Mouse (Mus musculus) ES-Bruce4 (cell line): ENCODE data around the gene Spata16. TPM values are rescaled to one million over a fixed set of nuclear protein-coding genes. Genes with fewer than 3 reads are reported as not detected.

Source experiments
- H3K27ac ChIP-seq: 2 replicates; pipeline ENCODE4 v1.5.1; 2012; ENCODE audit warnings: low read length, inconsistent platforms; ENCODE audit not compliant: insufficient read depth
- H3K27me3 ChIP-seq: 2 replicates; pipeline ENCODE4 v1.6.1; 2012; ENCODE audit warnings: mild to moderate bottlenecking, low read length, inconsistent platforms; ENCODE audit not compliant: control insufficient read depth, poor library complexity, insufficient read depth, severe bottlenecking
- H3K36me3 ChIP-seq: 2 replicates; pipeline ENCODE4 v1.6.1; 2012; ENCODE audit warnings: inconsistent platforms, mild to moderate bottlenecking, low read length, moderate library complexity; ENCODE audit not compliant: control insufficient read depth, poor library complexity, insufficient read depth, severe bottlenecking
- H3K4me1 ChIP-seq: one replicate; pipeline ENCODE4 v1.8.1; 2011; ENCODE audit warnings: low read length; ENCODE audit not compliant: control insufficient read depth, insufficient read depth
- H3K4me3 ChIP-seq: 2 replicates; pipeline ENCODE4 v1.5.1; 2011; ENCODE audit warnings: low read depth, mild to moderate bottlenecking, low read length
- H3K9ac ChIP-seq: 2 replicates; pipeline ENCODE4 v1.6.1; 2012; ENCODE audit warnings: low read depth, mild to moderate bottlenecking, inconsistent platforms; ENCODE audit not compliant: poor library complexity, severe bottlenecking
- H3K9me3 ChIP-seq: replicated peaks from 2 replicates; pipeline ENCODE4 v1.6.1; 2012; ENCODE audit warnings: mild to moderate bottlenecking, low read length, inconsistent platforms; ENCODE audit not compliant: control insufficient read depth, poor library complexity, insufficient read depth, severe bottlenecking
- CTCF ChIP-seq: IDR thresholded peaks from one replicate; pipeline ENCODE4 v1.8.1; 2011; ENCODE audit warnings: low read depth, low read length
- EP300 ChIP-seq: IDR thresholded peaks from 2 replicates; pipeline ENCODE4 v1.6.1; 2011; ENCODE audit warnings: low read depth, low read length; ENCODE audit not compliant: insufficient read depth
- POLR2A ChIP-seq: IDR thresholded peaks from one replicate; pipeline ENCODE4 v1.8.1; 2011; ENCODE audit warnings: low read length; ENCODE audit not compliant: insufficient read depth
- polyA plus RNA-seq: library from polyadenylated mRNA; stranded (reverse); fragments of >200 nt; gene quantifications from 2 replicates; pipeline ENCODE4 v1.2.4, GENCODE M21; 2011; ENCODE audit warnings: low read depth; ENCODE audit not compliant: missing spikeins, insufficient read depth, insufficient read length

Spata16 gene
- polyA plus RNA-seq, result not detected in 2 replicates

DNA sequence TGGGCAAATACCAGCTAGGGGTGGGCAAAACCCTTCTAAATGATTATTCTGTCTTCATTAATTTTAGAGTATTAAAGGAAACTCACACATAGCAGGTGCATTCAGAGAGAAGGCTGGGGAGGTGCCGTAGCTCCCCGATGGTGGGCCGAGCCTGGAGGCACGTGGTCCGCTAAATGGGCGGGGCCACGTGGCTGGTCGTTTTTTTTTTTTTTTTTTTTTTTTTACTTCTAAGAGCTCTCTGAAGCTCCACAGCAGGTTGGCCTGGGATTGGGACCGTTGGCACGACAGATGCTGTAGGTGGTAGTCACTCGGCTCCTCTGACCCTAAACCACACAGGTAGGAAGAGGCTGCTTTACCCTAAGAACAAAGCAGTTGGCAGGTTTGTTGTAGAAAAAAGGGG lies at the start of gene Spata16:
Spata16 (plus strand) TSS at position 219 of the 400 bp plus-strand sequence.
- no peaks in the 10 kb centered on the region for H3K4me1 ChIP-seq
- H3K9me3 ChIP-seq, result no peaks in the 10 kb centered on the region
- TF ChIP-seq EP300, result no peak
- TF ChIP-seq POLR2A, result no peak
- no peak for TF ChIP-seq CTCF
- H3K36me3 ChIP-seq, result no peaks in the 10 kb centered on the region
- no peaks in the 10 kb centered on the region for H3K27me3 ChIP-seq
- no peak within 1 kb of the TSS for H3K9ac ChIP-seq
- no peak within 1 kb of the TSS for H3K4me3 ChIP-seq
- H3K27ac ChIP-seq, result no peak within 1 kb of the TSS

DNA sequence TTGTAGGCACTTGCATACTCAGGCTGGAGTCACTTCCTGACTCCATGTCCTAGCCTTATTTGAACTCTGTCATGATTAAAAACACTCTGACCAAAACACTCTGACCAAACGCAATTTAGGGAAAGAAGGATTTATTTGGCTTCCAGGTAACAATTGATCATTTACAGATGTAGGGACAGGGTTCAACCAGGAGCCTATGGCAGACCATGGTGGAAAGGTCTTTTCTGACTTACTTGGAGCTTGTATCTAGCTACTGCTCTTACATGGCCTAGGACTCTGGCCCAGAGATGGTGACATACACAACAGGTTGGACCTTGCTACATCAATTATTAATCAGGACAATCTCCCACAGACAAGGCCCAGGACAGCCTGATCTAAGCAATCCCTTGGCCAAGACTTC lies 32.6 kb upstream of the Spata16 start:
- no peaks in the 10 kb centered on the region for H3K9me3 ChIP-seq

GRCm38 (mm10) chr3:26608531-26608930 lies 28.9 kb upstream of the Spata16 start:
- Histone ChIP-seq H3K4me3 (no peak overlapping the region), H3K27ac (no peak overlapping the region), H3K36me3 (no peaks in the 10 kb centered on the region), H3K9ac (no peak overlapping the region), H3K27me3 (no peaks in the 10 kb centered on the region), H3K4me1 (no peaks in the 10 kb centered on the region), H3K9me3 (no peaks in the 10 kb centered on the region)
- no peak for TF ChIP-seq CTCF
- TF ChIP-seq EP300, result no peak
- TF ChIP-seq POLR2A, result no peak

More for the DNA sequence above, 32.6 kb upstream of the Spata16 start:
- Histone ChIP-seq H3K36me3 (no peaks in the 10 kb centered on the region), H3K27ac (no peak overlapping the region), H3K4me1 (no peaks in the 10 kb centered on the region), H3K27me3 (no peaks in the 10 kb centered on the region), H3K9ac (no peak overlapping the region), H3K4me3 (no peak overlapping the region)
- TF ChIP-seq CTCF, result no peak
- TF ChIP-seq EP300, result no peak
- no peak for TF ChIP-seq POLR2A

DNA sequence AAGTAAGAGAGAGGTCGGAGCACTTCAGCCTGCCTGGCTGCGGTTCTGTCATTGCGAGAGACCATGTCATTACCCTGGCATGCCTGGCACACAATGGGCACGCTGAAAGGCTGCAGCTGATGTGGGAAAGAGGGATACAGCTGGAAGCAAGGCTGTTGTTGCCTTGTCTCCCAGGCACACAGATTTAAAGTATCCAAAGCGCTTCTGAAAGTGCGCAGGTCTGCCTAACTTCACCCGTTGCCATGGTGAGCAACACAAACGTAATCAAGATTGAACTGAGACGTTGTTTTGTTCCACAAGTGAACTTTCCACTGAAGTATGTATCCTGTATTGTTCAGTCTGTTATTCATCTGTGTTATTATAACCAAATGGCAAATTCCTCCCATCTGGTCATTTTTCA lies 1.8 kb downstream of the Spata16 start:
- Histone ChIP-seq H3K9me3 (no peaks in the 10 kb centered on the region), H3K4me1 (no peaks in the 10 kb centered on the region), H3K4me3 (no peak overlapping the region), H3K9ac (no peak overlapping the region), H3K36me3 (no peaks in the 10 kb centered on the region), H3K27me3 (no peaks in the 10 kb centered on the region), H3K27ac (no peak overlapping the region)
- TF ChIP-seq EP300 (no peak), POLR2A (no peak), CTCF (no peak)

DNA sequence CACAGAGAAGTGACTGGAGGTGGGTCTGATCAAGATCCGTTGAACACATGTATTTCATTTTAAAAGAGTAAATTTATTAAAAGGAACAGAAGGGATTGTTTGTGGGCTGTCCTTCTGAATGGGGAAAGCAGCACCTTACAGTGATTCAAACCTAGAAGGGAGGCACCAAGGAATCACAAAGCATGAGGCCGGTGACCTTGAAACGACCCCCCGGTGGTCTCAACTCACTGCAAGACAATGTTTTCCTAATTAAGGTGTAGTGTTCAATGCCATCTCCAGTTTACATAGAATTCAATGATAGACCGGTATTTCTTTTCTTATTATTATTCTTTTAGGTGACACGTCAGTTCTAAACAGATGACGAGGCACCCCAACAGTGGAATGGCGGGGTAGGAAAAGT lies 2.4 kb downstream of the Spata16 start:
- H3K4me3 ChIP-seq, result no peak overlapping the region
- no peaks in the 10 kb centered on the region for H3K4me1 ChIP-seq
- TF ChIP-seq POLR2A, result no peak
- TF ChIP-seq CTCF, result no peak
- no peak for TF ChIP-seq EP300
- no peaks in the 10 kb centered on the region for H3K9me3 ChIP-seq
- no peaks in the 10 kb centered on the region for H3K36me3 ChIP-seq
- H3K9ac ChIP-seq, result no peak overlapping the region
- H3K27me3 ChIP-seq, result no peaks in the 10 kb centered on the region
- H3K27ac ChIP-seq, result no peak overlapping the region

DNA sequence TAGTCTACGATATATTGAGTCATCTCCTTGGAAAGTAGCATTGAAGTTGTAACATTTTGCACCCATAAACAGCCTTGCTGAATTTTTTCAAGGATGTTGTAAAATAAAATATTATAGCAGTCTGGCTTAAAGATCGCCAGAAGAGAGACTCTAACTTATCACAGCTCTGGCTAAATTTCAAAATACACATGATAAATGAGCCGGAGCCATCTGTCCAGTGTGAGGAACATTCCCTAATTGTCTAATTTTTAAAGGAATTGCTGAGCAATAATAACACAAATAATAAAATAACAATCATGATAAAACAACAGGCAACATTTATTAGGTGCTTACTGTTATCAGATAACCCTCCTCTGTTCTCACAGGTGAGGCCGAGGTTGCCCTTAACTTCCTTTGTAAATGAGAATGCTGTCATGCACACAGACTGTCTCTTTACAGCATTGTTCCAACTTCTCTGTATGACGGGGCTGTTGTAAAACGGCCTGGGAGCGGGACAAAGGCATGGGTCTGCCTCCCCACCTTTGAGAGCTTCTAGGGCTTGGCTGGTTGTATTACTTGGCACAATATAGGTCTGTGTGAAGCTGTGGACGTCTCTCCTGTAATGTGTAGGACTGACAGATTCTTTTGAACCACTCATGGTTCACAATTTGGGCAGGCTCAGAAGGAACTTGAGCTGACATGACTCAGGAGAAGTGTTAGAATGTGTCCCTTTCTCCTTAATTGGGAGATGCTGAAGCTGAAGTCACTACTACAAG lies 3.1 kb downstream of the Spata16 start:
- H3K4me3 ChIP-seq, result no peak overlapping the region
- H3K9ac ChIP-seq, result no peak overlapping the region
- H3K27me3 ChIP-seq, result no peaks in the 10 kb centered on the region
- H3K27ac ChIP-seq, result no peak overlapping the region
- no peaks in the 10 kb centered on the region for H3K36me3 ChIP-seq
- H3K4me1 ChIP-seq, result no peaks in the 10 kb centered on the region
- TF ChIP-seq CTCF, result no peak
- no peak for TF ChIP-seq POLR2A
- no peak for TF ChIP-seq EP300
- H3K9me3 ChIP-seq, result no peaks in the 10 kb centered on the region
